Mouse (Mus musculus) gastrocnemius, adult 2 months (tissue): ENCODE results near the gene Dpf1. TPM values are rescaled to one million over a fixed set of nuclear protein-coding genes. Genes with fewer than 3 reads are reported as not detected.

Source experiments
- DNase-seq: peaks from one replicate; pipeline ENCODE4 v3.0.0; 2022
- H3K27ac ChIP-seq: fragments of 200-600 bp; 2 replicates; pipeline ENCODE4 v1.8.1; 2022; ENCODE audit warnings: mild to moderate bottlenecking
- H3K4me3 ChIP-seq: fragments of 200-600 bp; 2 replicates; pipeline ENCODE4 v1.8.1; 2022; ENCODE audit warnings: mild to moderate bottlenecking, moderate library complexity
- CTCF ChIP-seq: fragments of 200-600 bp; IDR thresholded peaks from 2 replicates; pipeline ENCODE4 v1.8.1; 2022; ENCODE audit warnings: antibody characterized with exemption, mild to moderate bottlenecking, moderate library complexity
- intact Hi-C: fragments of 180-260 bp; cut with DNase I; formaldehyde crosslinking; loops from one replicate; pipeline ENCODE4 v1.15.1; 2025
- total RNA-seq, 2 experiments: library from RNA; stranded (reverse); gene quantifications; 2 replicates each; pipeline ENCODE4 v1.2.3; 2021

Gene Dpf1
- total RNA-seq, 2 experiments from 2014 or later: 0.86 to 2.6 TPM

DNA sequence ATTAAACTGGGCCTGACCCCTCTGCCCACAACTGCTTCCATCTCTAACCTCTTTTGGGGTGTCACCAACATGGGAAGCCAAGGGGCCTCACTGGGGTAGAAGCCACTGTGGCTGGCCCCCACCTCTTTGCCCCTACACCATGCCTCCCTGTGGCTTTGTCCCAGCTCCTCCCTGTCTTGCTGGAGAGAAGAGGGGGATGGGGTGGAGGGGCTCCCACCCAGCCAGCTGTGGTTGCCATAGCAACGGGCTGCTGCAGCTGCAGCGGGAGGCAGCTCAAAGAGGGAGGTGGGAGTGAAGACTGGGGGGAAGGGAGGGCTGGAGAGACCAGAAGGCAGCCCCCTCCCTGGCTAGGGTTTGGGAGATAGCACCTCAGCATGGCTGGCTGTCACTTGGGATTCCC lies 13.8 kb downstream of the Dpf1 start:
- Histone ChIP-seq H3K27ac (peak overlapping the region; percentile 24), H3K4me3 (no peak overlapping the region)
- TF ChIP-seq CTCF: no peak
- DNase-seq: no peak
- intact Hi-C loops: no loop called here

DNA sequence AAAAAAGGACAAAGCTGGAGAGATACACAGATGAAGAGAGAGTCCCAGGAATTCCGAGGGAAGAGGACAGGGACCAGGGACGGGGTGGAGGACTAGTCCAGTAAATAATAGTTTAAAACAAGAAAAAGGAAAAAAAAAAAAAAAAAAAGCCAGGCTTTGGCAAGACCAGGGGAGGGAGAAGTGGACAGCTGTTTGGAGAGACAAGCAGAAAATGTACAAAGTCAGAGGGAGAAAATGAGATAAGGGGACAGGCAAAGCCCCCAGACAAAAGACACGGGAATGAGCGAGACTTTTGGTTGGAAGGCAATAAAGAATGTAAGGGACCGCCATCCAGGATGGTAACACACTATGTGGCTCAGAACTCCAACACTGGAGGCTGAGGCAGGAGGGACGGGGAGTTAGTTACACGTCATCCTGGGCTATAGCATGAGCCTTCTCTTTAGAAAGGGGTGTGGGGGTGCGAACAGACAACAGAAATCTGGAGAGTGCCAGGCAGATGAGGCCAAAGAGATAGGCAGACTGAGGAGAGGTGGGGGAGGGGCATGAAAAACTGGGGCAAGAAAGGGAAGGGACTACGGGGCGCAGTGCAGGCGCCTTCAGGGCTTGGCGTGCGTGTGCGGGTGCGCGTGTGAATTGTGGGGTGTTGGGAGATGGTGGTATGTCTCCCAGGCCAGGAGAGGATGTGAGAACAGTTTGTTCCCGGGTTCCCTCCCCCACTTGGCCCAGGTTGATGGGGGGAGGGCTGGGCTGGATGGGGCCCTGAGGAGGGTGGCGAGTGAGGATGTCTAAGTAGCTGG lies 14.6 kb downstream of the Dpf1 start:
- peak overlapping the region; percentile 24; the same call in 1 of the 2 replicates for H3K27ac ChIP-seq
- intact Hi-C loops: no loop called here
- H3K4me3 ChIP-seq: peak overlapping the region; percentile 7; the same call in 1 of the 2 replicates
- no peak for TF ChIP-seq CTCF
- peak; percentile 64 for DNase-seq

DNA sequence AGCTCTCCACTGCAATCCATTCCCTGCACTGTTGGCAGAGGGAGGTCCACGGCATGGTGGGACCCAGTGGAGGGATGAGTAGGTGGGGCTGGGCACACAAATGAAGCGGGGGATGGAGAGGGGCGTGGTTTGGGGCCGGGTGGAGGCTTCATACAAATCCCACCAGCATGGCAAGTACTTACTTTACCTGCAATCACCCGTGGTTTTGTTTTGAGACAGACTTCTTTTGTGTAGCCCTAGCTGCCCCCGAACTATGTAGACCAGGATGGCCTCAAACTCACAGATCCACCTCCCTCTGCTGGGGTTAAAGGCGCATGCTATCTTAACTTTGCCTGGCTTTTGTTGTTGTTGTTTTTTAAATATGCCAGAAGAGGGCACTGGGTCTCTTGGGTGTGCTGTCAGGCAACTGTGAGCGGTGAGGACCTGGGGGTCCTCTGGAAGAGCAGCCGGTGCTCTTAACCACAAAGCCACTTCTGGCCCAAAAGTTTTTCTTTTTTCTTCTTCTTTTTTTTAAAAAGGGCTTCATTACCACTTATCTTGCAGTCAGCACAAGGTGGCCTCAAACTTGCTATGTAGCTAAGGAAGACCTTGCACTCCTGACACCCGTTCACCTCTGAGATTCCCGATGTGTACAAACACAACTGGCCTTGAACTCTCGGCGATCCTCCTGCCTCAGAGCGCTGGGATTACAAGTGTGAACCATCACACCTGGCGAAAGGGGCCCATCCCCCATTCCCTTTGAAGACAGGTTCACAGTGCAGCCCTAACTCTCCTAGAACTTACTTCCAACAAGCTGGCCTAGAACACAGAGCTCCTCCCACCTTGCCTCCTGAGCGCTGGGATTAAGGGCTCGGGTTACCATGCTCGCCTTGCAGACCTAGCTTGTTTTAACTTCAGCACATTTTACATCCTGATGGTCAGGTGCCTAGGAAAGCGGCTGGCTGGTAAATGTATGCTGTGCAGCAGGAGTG lies 15.9 kb downstream of the Dpf1 start:
- H3K4me3 ChIP-seq: no peak overlapping the region
- TF ChIP-seq CTCF: peak; percentile 19; the same call in 1 of the 2 replicates
- intact Hi-C loops: no loop called here
- peak overlapping the region; percentile 35; the same call in 1 of the 2 replicates for H3K27ac ChIP-seq
- DNase-seq: no peak

DNA sequence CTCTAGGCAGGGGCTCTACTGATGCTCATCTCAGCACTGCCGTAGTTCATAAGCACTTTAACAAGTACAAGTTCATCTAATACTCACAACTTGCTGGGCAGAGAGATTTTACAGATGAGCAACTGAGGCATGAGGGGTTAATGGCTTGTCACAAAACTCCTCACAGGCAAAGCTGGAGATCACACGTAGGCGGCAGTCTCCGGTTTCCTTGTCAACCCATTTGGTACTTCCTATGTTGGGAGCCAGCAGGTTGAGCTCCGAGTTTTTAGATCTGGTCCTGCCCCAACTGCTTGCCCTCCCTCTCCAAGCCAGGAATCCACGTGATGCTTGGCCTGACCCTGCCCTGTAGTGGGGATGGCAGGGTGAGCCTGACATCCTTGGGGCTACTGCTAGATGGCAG lies 23.3 kb downstream of the Dpf1 start:
- Histone ChIP-seq H3K27ac (no peak overlapping the region), H3K4me3 (no peak overlapping the region)
- no peak for TF ChIP-seq CTCF
- DNase-seq: no peak
- intact Hi-C loops: no loop called here

DNA sequence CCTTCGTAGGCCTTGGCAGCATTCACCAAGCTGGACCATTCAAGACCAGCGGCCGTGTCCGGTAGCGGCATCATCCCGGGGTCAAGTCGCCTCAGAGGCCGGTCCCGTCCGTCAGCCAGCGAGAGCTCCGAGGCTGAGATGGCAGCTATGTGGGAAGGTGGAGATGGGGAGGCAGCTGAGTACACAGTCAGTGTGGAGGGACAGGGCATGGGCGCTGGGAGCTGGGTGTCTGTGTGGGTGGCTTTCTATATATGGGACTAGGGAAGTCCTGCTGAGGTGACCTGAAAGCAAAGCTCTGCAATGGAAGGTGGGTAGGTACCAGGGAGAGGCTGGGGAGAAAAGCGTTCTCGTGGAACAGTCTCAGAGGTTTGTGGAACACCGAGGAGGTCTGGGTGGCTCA lies 25.2 kb downstream of the Dpf1 start:
- no peak overlapping the region for H3K4me3 ChIP-seq
- H3K27ac ChIP-seq: no peak overlapping the region
- DNase-seq: no peak
- no peak for TF ChIP-seq CTCF
- intact Hi-C loops: no loop called here

DNA sequence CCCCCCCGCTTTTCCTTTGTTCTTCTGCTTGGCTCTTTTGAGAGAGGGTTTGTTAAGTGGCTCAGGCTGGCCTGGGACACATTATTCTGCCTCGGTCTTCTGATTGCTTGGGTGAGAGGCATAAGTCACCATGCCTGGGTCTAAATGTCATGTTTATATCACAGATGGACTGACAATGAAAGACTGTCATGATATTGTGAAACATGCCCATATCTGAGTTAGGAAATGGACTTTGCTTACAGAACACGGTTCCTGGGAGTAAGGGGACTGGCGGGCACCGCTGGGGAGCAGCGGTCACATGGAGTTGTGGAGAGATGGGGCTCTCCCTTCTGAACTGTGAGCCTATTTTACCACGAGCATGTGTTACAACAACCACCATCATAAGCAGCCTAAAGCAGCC lies 30.4 kb downstream of the Dpf1 start:
- no peak overlapping the region for H3K4me3 ChIP-seq
- intact Hi-C loops: no loop called here
- DNase-seq: no peak
- no peak overlapping the region for H3K27ac ChIP-seq
- no peak for TF ChIP-seq CTCF

DNA sequence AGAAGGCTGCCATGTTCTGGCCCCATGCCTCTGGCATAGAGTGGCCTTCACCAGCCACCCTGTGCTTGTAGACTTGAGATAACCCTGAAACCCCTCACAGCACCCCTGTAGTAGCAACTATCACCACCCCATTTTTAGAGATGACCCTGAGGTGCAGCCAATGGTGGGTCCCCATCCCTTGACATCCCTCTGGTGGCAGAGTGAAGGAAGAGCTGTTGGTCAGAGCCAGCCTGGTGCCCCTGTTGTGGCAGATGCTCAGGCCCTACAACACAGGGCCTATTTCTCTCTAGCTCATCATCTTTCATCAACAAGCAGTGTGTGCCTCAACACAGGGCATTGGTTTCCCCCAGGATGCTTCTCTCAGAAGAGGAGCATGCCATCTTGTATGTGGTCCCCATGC lies 31.5 kb downstream of the Dpf1 start:
- DNase-seq: no peak
- Histone ChIP-seq H3K4me3 (no peak overlapping the region), H3K27ac (no peak overlapping the region)
- intact Hi-C loops: no loop called here
- TF ChIP-seq CTCF: no peak

DNA sequence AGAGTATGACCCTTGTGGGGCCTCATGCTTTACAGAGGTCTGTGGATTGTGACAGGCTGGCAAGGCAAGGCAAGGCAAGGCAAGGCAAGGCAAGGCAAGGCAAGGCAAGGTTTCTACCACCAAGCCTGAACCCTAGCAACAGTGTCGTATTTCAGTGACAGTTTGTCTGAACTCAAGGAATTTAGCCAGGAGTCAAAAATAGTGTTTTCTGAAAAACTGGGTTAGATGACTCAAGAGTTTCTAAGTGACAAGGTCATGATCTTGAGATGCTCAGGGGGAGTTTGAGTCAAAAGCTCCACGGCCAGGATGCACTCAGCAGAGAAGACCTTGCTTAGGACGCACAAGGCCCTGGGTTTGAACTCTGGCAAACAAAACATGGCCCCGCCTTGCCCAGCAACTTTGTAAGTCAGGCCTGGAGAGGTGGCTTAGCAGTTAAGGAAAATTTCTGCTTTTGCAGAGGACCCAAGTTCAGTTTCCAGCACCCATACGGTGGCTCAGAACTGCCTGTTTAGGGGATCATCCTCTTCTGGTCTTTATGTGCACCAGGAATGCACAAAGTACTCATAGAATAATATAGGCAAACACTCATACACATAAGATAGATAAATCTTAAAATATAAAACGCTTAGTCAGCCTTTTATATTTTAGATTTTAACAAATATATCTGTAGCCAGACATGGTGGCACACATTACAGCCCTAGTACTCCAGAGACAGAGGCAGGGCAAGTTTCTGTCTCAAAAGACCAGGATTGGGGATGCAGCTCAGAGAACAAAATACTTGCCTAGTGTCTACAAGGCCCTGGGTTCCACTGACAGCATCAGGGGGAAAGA lies 32.3 kb downstream of the Dpf1 start:
- intact Hi-C loops: no loop called here

DNA sequence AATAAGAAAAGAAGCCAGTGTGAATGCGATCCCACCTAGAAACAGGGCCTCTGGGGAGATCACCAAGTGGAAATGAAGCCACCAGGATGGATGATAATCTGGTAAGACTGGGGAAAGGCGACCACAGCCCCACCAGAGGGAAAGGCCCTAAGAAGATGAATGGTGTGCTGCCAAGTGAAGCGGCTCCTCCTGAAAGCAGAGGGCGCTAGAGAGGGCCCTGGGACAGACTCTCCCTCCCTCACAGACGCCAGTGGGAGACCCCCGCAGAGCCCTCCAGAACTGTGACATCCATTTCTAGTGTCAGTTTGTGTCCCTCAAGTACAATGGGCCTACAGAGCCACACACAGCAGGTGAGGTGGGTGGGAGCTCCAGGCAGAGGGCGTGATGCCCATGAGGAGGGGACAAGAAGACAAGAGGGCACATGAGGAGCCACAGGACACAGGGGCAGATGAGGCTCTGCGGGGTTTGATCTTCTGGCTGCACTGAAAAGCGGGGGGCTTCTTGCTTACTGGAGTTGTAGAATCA lies 33.1 kb downstream of the Dpf1 start:
- no peak for DNase-seq
- TF ChIP-seq CTCF: peak; percentile 13; the same call in 1 of the 2 replicates
- Histone ChIP-seq H3K27ac (no peak overlapping the region), H3K4me3 (no peak overlapping the region)
- intact Hi-C loops: no loop called here

More for the DNA sequence above, 32.3 kb downstream of the Dpf1 start:
- no peak for DNase-seq
- Histone ChIP-seq H3K27ac (no peak overlapping the region), H3K4me3 (no peak overlapping the region)
- TF ChIP-seq CTCF: no peak

DNA sequence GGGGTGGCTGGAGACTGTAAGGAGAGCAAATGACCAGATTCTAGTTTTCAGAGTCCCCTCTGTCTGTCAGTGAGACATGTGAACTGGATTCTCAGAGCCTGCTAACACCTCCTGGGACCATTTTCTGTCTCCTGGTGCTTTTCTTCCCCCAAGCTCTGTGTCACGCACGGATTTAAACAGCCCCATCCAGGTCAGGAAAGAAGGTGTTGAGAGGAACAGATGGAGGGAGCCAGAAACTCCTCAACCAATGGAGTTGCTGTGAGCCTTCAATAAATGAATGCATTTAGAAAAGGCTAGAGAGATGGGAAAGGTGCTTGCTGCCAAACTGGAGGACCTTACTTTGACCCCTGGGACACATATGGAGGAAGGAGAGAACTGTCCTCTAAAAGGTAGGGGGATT lies 34.0 kb downstream of the Dpf1 start:
- intact Hi-C loops: no loop called here

DNA sequence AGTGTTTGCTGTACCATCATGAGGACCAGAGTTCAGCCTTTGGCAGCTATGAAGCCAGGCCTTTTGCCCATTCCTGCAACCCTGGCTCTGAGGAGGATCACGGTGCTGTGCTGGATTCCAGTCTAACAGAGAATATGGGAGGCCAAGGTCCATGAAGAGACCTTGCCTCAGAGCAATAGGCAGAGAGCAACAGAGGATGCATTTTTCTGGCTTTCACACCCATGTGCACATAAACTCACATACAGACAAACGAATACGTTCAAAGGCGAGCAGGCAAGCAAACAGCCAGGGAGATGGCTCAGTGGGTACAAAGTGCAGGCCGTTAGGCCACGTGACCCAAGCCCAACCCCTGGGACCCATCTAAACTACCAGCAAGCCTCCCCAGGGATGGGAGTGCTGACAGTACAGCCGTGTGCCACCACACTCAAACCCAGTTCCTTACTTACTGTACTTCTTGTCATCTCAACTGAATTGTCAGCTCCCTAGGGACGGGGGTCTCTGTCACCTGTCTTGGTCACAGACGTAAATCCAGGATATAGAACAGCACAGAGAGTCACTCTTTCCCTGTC lies 34.7 kb downstream of the Dpf1 start:
- no peak for TF ChIP-seq CTCF
- no peak overlapping the region for H3K27ac ChIP-seq
- intact Hi-C loops: no loop called here
- H3K4me3 ChIP-seq: no peak overlapping the region
- DNase-seq: no peak

More for the DNA sequence above, 34.0 kb downstream of the Dpf1 start:
- no peak for TF ChIP-seq CTCF
- Histone ChIP-seq H3K4me3 (no peak overlapping the region), H3K27ac (no peak overlapping the region)
- DNase-seq: no peak
